Mouse (Mus musculus): Measurements from ENCODE around the gene Ttc39b.

DNA sequence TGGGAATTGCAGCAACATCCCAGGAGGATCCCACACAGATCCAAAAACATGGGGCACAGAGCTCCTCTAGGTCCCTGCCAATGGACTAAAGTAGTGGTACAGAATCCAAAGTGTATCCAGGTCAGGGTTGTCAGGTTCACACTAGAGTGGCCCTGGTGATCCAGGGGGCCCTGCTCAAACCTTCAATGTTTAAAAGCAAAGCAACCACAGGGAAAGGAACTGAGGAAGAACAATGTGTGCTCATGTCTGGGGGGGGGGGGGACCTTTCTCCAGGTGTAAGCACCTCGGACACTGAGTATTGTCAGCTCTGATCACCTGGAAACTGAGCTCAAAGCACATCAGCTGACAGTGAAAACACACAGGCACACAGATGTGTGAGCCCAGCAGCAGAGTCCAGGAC, 108.3 kb downstream of the Ttc39b start:
- TF ChIP-seq CTCF (IDR thresholded peaks at IDR 0.05; ENCODE audit: extremely low read depth, insufficient read depth, insufficient read length, insufficient replicate concordance) (no peak), POLR2A (IDR thresholded peaks at IDR 0.05; ENCODE audit: low read depth, low read length) (no peak)

Measured in spleen, adult 2 months (tissue).